Mouse (Mus musculus): ENCODE measurements around the gene Sdhaf4. TPM values are rescaled to one million over a fixed set of nuclear protein-coding genes. Genes with fewer than 3 reads are reported as not detected.

The Sdhaf4 gene
- polyA plus RNA-seq (2012; rRNA removed): 0.71 and 2.0 TPM in 2 replicates

GRCm38 (mm10) chr1:24005070-24005804 is at the start of gene Sdhaf4:
Gene Sdhaf4 (minus strand): TSS chr1:24005656.

Other genes with a start within 250 kb of the Sdhaf4 start
- gene B3gat2, start 243.9 kb downstream of the Sdhaf4 start, polyA plus RNA-seq (2012; rRNA removed): 0.03 TPM in 1 of 2 replicates, not detected in the other
- 9.3 and 22.0 TPM in 2 replicates for gene Smap1, start 83.3 kb downstream of the Sdhaf4 start, polyA plus RNA-seq (2012; rRNA removed)
- gene Fam135a, start 94.7 kb upstream of the Sdhaf4 start, polyA plus RNA-seq (2012; rRNA removed): 2.0 and 2.3 TPM in 2 replicates
- not detected in 2 replicates for gene Col9a1, start 172.0 kb upstream of the Sdhaf4 start, polyA plus RNA-seq (2012; rRNA removed)